ENCODE assay signal across 21 mouse cellular contexts in the genomic region with DNA sequence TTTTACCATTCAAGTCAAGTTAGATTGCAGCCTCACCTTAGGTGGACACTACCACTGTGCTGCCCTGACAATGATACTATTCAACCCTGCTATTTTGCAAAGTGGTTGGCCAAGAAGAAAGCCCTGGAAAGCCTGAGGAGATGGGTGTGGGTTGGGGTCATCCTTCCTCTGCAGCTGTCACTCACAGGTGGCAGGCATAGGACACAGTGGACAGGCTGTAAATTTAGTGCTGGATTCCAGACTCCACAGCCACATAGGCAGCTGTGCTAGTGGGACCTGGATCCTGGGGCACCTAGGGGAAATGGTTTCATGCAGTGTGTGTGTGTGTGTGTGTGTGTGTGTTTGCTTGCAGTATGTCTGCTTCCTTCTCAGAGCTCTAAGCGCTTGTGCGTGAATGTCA. TPM values are rescaled to one million over a fixed set of nuclear protein-coding genes. Genes with fewer than 3 reads are reported as not detected.
A peak's percentile ranks its signal among the peaks of the same experiment; 100 is the strongest.
DNase-seq lines count a peak whose midpoint lies in the region; ATAC-seq and TF ChIP-seq lines count a peak whose summit lies in the region.
"Had no signal": no experiment of that assay in that cellular context is flagged by ENCODE, and none has a peak within 500 bp of the region (broad histone marks: within the 10 kb centered on the region; RNA-seq: fewer than 3 reads in every experiment).

No protein-coding gene starts in this region.

- TF ChIP-seq CTCF in gastrocnemius, adult 2 months (IDR thresholded peaks at IDR 0.05), result no peak
- no peak for TF ChIP-seq CTCF in CH12.LX (conservative IDR thresholded peaks at IDR 0.05 in 1 of 2, IDR thresholded peaks at IDR 0.05 in 1 of 2; ENCODE audit: low read depth in 2 of 2, low read length in 2 of 2)

- dilution Hi-C loops in CH12.LX (cut with MboI; ENCODE audit: extremely low pct_ligation_motif_present, extremely low pct_unique_long_range_greater_than_20kb, low sequenced_read_pairs), result no loop called here

- no peak overlapping the region for H3K4me3 ChIP-seq in gastrocnemius, adult 2 months
- no peak overlapping the region for H3K4me3 ChIP-seq in kidney, embryonic 15.5 days (replicated peaks)
- H3K4me3 ChIP-seq in CH12.LX (replicated peaks in 1 of 3; ENCODE audit: low read depth in 2 of 3, low read length in 2 of 3, poor library complexity in 1 of 3), result no peak overlapping the region
- H3K4me3 ChIP-seq: embryonic facial prominence, embryonic 12.5 days; forebrain, embryonic 12.5 days; heart, embryonic 13.5 days; hindbrain, embryonic 15.5 days had no signal

- no peak for TF ChIP-seq EP300 in CH12.LX (IDR thresholded peaks at IDR 0.05; ENCODE audit: low read length)

- in situ Hi-C loops in CH12.LX (cut with MboI; ENCODE audit: low pct_ligation_motif_present, low pct_unique_long_range_greater_than_20kb, low sequenced_read_pairs), result no loop called here

- peaks cover 31% of the 10 kb centered on the region for H3K79me2 ChIP-seq in CH12.LX (replicated peaks; ENCODE audit: control insufficient read depth, extremely low read depth, insufficient read depth, poor library complexity, severe bottlenecking)

- no peak for TF ChIP-seq RAD21 in CH12.LX (IDR thresholded peaks at IDR 0.05; ENCODE audit: low read depth, low read length)

- 85% methylated on average over 2 of the region's 2 CpGs for WGBS in kidney, embryonic 15.5 days

- no peak for TF ChIP-seq POLR2A in CH12.LX (IDR thresholded peaks at IDR 0.05; ENCODE audit: low read depth, low read length)

- peaks cover 39% of the 10 kb centered on the region for H3K4me1 ChIP-seq in kidney, embryonic 15.5 days
- H3K4me1 ChIP-seq in CH12.LX (ENCODE audit: control insufficient read depth in 1 of 2, insufficient read depth in 2 of 2), result peaks cover 17 to 76% of the 10 kb centered on the region in 2 experiments

- H3K27me3 ChIP-seq in kidney, embryonic 15.5 days, result peaks cover 14% of the 10 kb centered on the region
- H3K27me3 ChIP-seq in CH12.LX (replicated peaks), result no peaks in the 10 kb centered on the region
- H3K27me3 ChIP-seq: hindbrain, embryonic 15.5 days had no signal

- peak overlapping the region; percentile 63 for H3K27ac ChIP-seq in gastrocnemius, adult 2 months
- 0 out of 2 replicates have a peak overlapping the region, but pooled peaks have one; percentile 22 for H3K27ac ChIP-seq in kidney, embryonic 15.5 days
- H3K27ac ChIP-seq in CH12.LX (ENCODE audit: insufficient read depth, low read depth), result peak overlapping the region; percentile 2
- H3K27ac ChIP-seq: embryonic facial prominence, embryonic 12.5 days; forebrain, embryonic 12.5 days; heart, embryonic 13.5 days; hindbrain, embryonic 15.5 days had no signal

- no peak overlapping the region for H3K9ac ChIP-seq in kidney, embryonic 15.5 days
- H3K9ac ChIP-seq in CH12.LX (ENCODE audit: insufficient read depth, low read depth), result no peak overlapping the region
- H3K9ac ChIP-seq: embryonic facial prominence, embryonic 12.5 days; forebrain, embryonic 12.5 days; forebrain, postnatal 0 days; heart, embryonic 13.5 days; hindbrain, embryonic 15.5 days had no signal

- intact Hi-C loops in gastrocnemius, adult 2 months (cut with DNase I), result loop anchor here (5.0 kb wide), 2 partner anchors 96 to 161 kb away; no protein-coding TSS in a partner anchor

- no peak overlapping the region for H3K4me2 ChIP-seq in kidney, embryonic 15.5 days
- no peak overlapping the region for H3K4me2 ChIP-seq in CH12.LX (ENCODE audit: insufficient read depth, low read depth, poor library complexity, severe bottlenecking)
- H3K4me2 ChIP-seq: embryonic facial prominence, embryonic 12.5 days; forebrain, embryonic 12.5 days; heart, embryonic 13.5 days; hindbrain, embryonic 15.5 days had no signal

- H3K36me3 ChIP-seq in kidney, embryonic 15.5 days, result no peaks in the 10 kb centered on the region
- peaks cover 10 to 27% of the 10 kb centered on the region in 2 experiments for H3K36me3 ChIP-seq in CH12.LX (replicated peaks in 1 of 2; ENCODE audit: control insufficient read depth in 1 of 2, insufficient read depth in 1 of 2, low read length in 1 of 2)
- H3K36me3 ChIP-seq: embryonic facial prominence, embryonic 12.5 days; forebrain, embryonic 12.5 days; heart, embryonic 13.5 days; hindbrain, embryonic 15.5 days had no signal

- no peak for DNase-seq in gastrocnemius, adult 2 months
- DNase-seq in gastrocnemius, adult 18-20 months (ENCODE audit: low spot score), result no peak
- DNase-seq in kidney, postnatal 36 days, result no peak
- DNase-seq in A20 (ENCODE audit: low read depth, low spot score) (peak; percentile 35), CH12.LX (ENCODE audit: extremely low read depth) (no peak)
- no peak for DNase-seq in frontal cortex, postnatal 36 days (ENCODE audit: low spot score in 2 of 2)
- no peak for DNase-seq in spleen, postnatal 14 days (ENCODE audit: low spot score in 2 of 2)
- DNase-seq: adrenal gland, postnatal 10 days; B cell, adult 2 months; cerebellum, adult 11-12 months; cerebellum, postnatal 14 days; forebrain, postnatal 0 days; gastrocnemius, postnatal 14 days; heart, postnatal 36 days had no signal

- ATAC-seq in kidney, embryonic 15.5 days (replicated peaks; ENCODE audit: low FRiP score), result no peak
- ATAC-seq: CD4-positive, CD25-positive, alpha-beta regulatory T cell, adult 4 months; forebrain, postnatal 0 days had no signal

- no peaks in the 10 kb centered on the region for H3K9me3 ChIP-seq in kidney, embryonic 15.5 days (replicated peaks)
- no peaks in the 10 kb centered on the region for H3K9me3 ChIP-seq in CH12.LX (replicated peaks; ENCODE audit: low read length)
- H3K9me3 ChIP-seq: embryonic facial prominence, embryonic 12.5 days; forebrain, embryonic 12.5 days; heart, embryonic 13.5 days; hindbrain, embryonic 15.5 days had no signal

TF ChIP-seq in CH12.LX, 34 proteins besides CTCF, POLR2A, EP300 and RAD21:
- TF ChIP-seq TCF12 (IDR thresholded peaks at IDR 0.05; ENCODE audit: low read depth, low read length), result no peak
- TF ChIP-seq UBTF (IDR thresholded peaks at IDR 0.05; ENCODE audit: low read depth, low read length), result no peak
TF ChIP-seq in CH12.LX: peak in this region for 0.

RNA-seq across cellular contexts. Expression of a gene that starts 1.3 kb away (rescaled TPM):
- 10 to 100 TPM; 22.5 to 46.8 TPM for total RNA-seq in gastrocnemius, adult 2 months (2021)
- total RNA-seq in gastrocnemius, adult 18-20 months (2021), result 10 to 100 TPM; 25.2 to 45.8 TPM
- 38.6 and 39.0 TPM in 2 replicates for polyA plus RNA-seq in kidney, embryonic 15.5 days (2015; fragmentation: Nextera tagmentation; extraction: Ambion mirVana)
- 81.1 and 95.6 TPM in 2 replicates for total RNA-seq in CH12.LX (2012; rRNA removed)
- 57.7 and 60.8 TPM in 2 replicates for total RNA-seq in CH12.LX (2014; rRNA removed)
- polyA plus RNA-seq in CH12.LX (2012; ENCODE audit: insufficient read length, low read depth), result 66.6 and 76.5 TPM in 2 replicates
- total RNA-seq: MEL had no signal

Comparison
In these comparisons a context has a peak if more than half of its experiments do, and no peak if none do; other contexts are left out.
1. H3K27ac ChIP-seq: peak in every context shown above with its lines; median percentile 63 in gastrocnemius, adult 2 months; 22 in kidney, embryonic 15.5 days; 2 in CH12.LX.